Mouse (Mus musculus): Measurements from ENCODE around the gene Vdr.
A peak's percentile ranks its signal among the peaks of the same experiment; 100 is the strongest.

Vdr gene

DNA sequence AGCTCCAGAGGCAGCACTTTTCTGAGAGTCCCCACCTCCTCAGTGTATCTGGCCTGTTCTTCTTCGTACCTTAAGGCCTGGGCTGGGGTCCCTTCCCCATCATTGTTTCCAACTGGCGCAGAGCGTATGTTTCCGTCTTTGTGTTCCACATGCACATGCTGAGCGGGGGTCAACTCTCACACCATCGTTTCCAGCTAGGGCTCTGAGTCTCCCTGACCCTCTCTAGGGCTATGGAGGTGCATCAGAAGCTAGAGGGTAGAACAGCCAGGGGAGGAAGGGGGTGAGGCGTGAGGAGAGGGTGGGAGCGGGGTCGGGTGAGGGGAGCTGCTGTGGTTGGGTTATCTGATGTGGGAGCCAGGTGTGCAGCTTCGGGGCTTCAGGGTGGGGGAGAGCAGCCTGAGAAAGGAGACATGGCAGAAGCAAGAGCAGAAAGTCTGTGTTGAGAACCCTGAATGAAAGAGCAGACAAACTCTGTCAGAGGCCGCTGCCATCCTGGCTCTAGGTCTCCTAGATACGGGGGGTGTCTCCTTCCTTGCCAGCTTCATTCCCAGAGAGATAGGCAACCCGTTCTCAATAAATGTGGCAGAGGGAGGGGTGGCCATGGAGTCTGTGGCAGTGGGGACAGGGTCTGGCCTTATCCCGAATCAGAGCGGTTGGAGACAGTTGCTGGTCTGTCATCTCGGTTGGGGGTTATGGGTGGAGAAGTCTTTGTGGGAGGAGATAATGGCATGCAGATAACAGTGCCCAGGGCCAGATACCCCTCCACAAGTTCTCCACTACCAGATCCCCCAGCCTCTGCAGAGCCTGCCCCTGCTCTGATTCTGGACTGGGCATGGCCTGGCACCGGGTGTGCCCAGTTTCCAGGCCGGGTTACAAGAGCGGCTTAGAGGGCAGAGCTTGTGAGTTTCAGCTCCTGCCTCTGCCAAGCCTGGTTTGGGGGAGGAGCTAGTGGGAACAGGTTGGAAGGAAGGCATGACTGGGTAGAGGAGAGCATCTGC is 66.1 kb downstream of the Vdr start, which contains the start of gene Hdac7:
Gene Hdac7 (minus strand): TSS at position 466 of the 998 bp plus-strand sequence.
- no peak for DNase-seq

DNA sequence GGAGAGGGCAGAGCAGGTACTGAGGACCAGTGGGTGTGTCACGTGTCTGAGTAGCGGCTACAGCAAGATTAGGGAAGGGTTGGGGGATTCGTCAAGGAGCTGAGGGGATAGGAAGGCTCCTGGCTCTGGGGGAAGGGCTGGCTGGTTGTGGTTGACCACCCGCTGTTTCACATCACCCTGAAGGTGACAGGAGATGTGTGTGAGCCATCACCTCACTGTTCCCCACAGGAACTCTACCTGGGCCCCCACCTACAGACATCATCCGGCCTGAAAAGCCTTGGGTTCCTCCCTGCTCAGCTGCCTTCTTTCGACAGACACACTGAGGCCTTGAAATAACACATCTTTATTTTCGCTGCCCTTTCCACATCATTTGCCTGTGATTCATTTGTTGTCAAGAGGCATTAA is 67.2 kb downstream of the Vdr start:
- DNase-seq, result no peak

DNA sequence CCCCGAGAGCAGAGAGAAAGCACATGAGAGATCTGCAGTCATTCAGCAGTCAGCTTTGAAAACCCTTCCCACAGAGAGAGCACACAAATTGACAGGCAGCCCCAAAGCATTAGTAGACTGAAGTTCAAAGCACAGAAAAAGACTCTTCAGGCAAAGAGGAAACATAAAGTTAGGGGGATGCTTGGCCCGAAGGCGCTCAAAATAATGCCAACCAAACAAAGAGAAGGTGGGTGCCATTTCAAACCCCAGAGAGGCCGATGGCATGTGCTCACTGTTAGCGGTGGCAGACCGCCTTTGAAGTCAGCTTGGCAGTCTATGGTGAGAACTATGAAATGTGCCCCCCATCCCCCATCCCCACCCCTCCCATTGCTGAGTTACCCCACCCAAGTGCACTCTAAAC is 68.4 kb downstream of the Vdr start:
- DNase-seq, result no peak

DNA sequence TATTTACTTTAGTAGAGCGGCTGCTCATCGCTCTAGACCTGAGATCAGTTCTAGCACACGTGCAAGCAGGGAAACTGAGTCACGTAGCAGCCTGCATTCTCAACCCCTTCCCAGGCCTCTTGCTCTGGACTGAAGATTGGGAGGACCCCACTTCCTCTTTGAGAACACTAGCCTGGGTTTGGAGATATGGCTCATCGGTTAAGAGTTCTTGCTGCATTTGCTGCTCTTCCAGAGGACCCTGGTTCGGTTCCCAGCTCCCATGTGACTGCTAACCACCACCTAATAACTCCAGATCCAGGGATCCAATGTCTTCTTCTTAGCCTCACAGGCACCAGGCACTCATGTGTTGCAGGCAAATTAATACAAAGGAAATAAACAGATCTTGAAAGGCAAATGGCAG is 69.0 kb downstream of the Vdr start:
- DNase-seq, result no peak

DNA sequence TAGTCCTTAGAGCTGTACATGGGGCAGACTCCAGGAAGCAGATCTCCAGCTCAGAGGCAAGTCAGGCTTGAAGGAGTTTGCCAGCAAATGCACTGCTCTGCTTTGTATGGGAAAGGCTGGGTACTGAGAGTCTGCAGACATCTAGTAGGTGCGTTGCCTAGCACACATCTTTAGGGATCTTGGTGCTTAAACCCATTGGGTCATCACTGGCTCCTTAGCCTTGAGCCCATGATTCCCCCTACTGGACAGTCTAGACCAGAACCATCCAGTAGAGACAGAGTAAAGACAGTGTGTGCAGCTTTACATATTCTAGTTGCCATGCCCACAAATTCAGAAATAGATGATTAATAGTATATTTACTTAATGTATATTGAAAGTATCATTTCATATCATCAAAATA is 69.6 kb downstream of the Vdr start:
- DNase-seq, result no peak

DNA sequence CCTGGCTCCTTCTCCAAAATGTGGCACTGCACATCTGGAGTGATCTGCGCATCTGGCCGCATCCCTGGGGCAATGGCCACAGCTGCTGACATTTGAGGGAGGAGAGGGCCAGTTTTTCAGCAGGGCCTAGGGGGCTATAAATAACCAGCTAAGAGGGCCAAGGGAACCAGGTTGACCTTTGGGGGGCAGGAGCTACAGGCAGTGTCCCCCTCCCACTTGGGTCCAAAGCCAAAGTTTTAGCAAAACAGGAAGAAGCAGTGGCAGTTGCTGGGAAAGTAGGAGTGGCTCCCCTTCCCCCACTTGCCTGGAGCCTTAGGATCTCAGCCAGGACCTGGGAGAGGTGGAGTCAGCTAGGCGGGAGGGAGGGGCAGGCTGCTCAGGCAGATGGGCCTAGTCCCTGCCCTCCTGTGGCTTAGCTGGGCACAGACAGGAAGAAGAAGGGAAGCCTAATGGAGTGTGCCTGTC is 70.4 kb downstream of the Vdr start:
- peak; percentile 57 for DNase-seq

DNA sequence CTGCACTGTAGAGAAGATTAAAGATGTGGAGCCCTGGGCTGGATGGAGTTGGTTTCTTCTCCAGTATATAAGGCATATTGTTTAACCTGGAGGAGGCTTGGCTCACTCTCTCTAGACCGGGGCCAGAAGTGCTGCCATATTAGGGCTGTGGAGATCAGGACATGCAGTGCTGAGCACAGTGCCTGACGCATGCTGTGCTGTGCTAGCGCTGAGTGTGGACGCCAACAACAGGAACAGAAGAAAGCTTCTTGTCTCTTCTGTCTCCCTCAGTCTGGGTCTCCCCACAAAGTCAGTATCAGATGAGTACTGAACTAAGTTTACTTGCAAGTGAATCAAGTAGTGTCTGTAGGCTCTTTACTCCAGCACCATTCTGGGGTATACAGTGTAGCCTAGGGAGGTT is 71.0 kb downstream of the Vdr start:
- DNase-seq, result no peak

DNA sequence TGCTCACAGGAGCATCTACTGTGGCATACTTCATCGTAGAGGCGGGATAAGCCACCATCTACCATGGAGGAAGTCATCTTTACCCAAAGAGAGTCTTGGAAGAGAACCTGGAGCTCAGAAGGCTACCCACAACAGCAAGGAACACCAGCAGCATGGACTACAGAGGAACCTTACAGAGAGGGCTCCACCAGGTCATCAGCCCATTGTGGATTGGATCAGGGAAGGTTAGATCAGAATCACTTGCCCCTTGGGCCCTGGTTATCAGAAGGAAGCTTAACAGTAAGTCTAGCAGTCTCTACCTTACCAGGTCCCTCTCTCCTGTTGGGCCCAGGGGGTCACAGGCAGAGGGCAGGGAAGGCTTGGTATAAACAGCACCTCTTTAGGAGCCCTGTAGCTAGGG is 71.4 kb downstream of the Vdr start:
- no peak for DNase-seq

DNA sequence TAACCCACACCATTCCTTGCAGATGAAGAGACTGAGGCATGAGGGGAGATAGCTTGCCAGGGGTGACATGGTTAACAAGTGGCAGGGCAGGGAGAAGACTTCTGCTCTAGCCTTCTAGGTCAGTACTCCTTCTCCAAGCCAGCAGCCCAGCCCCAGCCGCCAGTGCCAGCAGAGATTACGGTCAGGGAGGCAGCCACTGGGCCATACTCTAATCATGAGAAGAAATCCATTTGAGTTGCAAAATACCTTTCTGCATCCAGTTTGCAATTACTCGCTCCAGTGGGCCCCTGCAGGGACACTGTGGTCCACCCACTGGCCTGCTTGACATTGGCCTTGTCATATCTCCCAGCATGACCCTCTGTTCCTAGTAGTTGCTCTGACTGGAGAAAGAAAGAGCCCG is 72.0 kb downstream of the Vdr start:
- DNase-seq, result peak; percentile 76

DNA sequence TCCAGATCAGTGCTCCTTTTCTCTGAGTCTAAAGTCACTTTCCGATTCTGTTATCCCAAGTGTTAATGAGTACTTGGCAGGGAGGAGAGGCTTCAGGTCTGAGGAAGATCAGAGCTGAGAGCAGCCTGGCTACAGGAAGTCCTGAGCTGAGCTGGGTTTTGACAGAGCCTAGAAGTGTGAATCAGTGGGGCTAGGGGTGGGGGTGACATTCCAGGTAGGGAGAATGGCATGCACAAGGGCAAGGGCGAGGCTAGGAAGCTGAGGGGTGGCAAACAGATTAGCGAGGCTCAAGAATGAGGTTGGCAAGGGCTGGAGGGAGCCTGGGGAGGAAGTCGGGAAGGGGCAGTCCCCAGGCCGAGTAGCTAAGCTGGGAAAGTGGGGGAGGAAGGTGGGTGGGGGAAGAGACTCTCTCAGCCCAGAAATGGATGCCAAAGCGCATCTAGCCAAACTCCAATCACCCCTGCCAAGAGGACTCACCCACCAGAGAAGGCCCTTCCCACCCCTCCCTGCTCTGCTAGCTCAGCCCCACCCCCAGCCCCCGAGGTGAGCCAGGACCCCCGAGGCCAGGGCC is 72.9 kb downstream of the Vdr start:
- peak; percentile 46 for DNase-seq

DNA sequence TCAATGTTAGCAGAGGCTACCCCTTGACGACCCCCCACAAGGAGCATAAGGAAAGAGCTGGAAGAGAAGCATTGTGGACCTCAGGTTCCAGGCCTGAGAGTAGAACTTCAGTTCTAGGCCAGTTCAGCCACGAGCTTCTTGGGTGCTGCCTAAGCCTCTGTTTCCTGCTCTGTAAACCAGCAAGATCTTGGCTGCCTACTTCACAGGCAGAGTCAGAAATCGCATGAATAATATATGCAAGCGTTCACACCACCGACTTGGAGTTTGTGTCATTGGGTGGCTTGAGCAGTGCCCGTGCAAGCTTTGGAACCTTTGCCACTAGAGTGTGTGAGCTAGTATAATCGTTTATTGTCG is 73.6 kb downstream of the Vdr start:
- DNase-seq, result no peak

DNA sequence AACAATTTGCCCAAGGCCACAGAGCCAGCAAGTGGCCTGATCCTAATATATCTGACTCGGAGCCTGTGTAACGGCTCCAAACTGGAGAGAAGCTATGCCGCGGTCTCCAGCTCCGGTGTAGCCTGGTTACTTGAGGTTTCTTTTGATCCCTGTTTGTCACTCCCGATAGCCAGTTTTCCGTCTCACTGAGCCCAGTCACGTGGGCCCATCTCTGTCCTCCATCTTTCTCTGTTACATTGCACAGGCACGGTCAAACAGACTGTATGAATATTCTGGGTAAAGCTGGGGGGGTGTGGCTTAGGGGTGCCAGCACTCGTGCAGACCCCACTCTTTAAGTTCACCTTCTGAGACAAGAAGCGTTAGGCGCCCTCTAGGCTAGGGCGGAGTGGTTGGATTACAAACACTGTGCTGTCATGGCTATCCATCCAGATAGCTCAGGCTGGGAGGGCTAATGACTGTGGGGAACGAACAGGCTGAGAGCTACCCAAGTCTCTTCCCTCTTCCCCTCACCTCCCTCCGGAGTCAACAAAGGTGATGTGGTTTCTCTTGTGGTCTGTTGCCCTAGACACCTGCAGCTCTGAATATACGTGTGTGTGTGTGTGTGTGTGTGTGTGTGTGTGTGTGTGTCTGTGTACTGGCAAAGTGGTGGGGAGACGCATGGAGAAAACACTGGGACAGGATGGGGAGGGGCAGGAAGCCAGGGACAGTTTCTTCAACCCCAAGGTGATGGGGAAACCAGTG is 74.1 kb downstream of the Vdr start:
- DNase-seq, result peak; percentile 54

DNA sequence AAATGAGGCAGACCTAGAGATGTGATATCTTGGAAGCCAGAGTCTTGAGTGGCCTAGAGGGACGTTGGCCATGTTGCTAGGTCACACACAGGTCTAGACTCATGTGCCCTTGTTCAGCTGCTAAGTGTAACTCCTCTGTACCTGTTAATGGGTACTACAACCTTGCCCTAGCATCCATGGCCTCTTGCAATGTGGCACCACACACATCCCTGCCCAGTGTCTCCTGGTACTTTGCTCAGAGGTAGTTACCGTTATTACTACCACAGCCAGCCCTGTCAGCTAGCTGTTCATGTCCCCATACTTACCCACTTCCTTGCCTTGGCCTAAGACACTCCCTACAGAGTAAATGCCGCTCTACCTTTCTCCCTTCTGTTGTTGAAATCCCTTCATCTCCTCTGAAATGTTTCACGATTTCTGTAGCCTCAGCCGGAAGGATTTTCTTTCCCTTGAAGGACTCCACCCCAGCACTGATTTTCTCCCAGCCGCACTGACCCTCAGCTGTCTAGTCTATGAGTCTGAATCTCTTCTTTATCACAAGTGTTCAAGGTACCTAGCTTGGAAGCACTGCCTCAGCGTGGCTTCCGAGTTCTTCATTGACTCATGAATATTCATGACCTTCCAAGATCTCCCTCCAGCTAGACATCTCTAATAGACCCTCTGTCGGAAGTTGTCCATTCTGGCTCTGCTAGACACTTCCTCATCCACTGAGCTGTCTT is 77.5 kb downstream of the Vdr start:
- DNase-seq, result no peak

DNA sequence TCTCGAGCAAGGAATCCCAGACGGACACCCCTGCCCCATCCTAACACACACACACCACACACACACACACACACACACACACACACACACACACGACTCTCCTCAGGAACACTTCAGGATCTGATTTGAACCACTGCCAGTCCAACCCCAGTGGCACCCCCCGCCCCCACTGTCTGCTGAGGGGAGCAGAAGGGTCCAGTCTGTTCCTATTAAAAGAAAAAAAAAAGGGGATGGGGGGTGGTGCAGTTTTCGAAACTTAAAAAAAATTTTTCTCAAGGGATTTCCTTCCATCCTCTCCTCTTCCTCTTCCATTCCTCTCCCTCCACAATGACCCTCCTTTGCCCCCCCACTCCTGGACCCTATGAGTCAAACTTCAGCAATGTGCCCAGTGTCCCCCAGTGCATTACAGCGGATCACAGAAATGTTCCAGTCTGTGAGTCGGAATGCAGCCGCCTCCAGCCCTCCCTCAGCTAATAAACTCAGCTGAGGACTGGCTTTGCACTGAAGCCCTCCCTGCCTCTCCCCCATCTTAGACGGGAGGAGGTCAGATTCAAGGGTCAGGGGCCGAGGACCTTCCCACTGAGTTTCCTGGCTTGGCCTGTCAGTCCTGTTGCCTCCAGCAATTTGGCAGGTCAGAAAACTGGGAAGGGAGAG is 78.3 kb downstream of the Vdr start:
- no peak for DNase-seq

DNA sequence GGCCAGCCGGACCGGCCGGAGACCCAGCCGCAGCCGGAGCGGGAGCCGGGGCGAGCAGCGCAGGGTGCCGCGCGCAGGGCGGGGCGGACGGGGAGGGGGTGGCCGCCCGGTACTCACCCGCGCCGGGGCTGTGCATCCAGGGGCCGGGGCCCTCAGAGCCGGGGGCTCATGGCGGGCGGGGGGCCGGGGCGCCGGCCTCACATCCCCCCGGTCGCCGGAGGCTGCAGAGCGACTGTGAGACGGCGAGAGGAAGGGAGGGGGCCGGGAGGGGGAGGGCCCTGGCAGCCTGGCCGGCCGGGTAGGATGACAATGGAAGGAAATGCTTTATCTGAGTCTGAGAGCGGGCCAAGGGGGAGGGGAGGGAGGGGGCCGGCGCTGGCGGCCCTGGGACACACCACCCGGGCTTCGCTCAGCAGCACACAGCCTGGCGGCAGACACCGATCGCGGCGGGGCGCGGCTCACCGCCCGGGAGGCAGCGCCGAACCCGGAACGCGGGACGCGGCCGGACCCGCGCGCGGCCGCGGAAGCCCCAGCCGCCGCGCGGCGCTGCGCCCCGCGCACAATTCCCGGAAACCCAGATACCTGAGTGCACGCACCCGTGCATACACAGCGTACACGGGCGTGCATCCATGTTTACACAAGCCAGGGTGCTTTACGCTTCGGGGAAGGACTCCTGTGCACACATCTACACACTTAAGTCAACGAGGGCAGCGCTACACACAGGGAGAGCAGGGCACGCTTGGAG is 79.0 kb downstream of the Vdr start:
- peak; percentile 86 for DNase-seq

DNA sequence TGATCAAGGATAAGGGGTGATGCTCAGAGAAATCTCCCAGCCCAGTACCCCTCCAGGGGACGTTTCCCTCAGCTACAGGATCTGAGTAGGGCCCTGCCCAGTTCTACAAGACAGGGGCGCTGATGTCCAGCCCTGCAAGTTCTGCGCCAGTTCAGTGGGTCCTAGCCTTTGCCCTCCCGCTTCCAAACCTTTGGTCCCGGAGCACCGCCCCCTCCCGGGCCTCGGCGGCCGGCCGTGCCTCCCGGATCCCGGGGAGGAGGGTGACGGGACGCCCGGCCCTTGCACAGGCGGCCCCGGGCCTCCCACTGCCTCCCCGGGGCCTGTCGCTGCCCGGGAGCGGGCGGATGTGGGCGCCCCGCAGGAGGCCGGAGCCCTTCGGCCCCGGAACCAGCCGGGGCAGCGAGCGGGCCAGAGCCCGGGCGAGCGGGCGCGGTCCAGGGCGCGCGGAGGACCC is 79.6 kb downstream of the Vdr start:
- peak; percentile 61 for DNase-seq

DNA sequence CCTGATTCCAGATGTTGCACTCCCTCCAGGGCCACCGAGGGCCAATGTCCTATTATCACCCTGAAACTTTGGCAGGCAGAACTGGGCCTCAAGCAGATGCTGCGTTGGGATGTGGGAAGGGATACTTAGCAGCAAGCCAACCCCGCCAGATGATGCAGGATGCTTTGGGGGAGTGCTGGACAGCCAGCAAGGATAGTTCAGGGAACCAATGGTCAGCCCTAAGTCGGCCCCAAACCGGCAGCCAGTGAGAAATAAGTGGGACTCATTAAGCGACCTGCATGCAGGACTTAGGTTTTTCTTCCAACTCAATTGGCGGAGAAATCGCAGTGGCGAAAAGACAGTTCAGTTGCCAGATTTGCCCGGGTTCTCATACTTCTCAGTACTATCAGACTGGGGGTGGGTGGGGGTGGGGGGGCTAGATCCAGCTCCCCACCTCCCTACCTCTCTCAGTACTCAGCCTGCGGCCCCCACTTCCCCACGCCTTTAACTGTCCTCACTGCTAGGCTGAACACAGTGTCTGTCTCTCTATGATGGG is 80.1 kb downstream of the Vdr start:
- peak; percentile 48 for DNase-seq

DNA sequence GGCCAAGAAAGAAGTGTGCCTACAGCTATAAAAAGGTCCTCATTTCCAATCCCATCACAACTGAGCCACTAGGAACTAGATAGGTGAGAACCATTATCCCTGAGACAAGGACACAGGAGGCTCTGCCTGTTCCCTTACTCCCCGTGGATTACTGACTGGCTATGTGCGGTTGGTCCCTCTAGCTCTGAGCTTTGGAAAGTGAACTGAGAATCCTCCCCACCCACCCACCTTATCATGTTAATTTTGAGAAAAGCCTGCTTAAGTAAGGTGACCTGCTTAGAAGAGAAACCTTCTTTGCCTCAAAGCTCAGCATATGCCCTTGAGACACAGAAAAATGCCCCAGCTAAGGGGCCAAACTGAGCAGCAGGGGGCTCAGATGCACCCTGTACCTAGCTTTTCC is 81.0 kb downstream of the Vdr start:
- DNase-seq, result no peak

DNA sequence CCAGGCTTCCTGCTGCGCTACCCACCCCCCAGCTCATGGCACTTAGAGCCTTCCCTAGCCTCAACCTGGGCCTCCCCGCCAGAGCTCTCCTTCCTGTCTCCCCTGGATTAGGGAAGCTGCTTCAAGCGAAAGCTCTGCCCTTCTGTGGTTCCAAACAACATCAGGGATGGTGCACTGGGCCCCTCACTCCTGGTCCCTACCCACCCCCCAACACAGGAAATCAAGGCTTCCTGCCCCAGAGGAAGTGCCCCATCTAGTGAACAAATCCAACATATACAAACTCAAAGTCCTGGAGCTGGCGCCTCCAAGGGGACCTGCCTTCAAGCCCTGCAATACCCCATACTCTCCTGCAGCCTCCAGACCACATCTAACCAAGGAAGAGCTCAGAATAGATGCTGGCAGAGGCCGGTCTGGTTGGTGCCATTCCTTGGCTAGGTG is 81.5 kb downstream of the Vdr start:
- DNase-seq, result no peak

DNA sequence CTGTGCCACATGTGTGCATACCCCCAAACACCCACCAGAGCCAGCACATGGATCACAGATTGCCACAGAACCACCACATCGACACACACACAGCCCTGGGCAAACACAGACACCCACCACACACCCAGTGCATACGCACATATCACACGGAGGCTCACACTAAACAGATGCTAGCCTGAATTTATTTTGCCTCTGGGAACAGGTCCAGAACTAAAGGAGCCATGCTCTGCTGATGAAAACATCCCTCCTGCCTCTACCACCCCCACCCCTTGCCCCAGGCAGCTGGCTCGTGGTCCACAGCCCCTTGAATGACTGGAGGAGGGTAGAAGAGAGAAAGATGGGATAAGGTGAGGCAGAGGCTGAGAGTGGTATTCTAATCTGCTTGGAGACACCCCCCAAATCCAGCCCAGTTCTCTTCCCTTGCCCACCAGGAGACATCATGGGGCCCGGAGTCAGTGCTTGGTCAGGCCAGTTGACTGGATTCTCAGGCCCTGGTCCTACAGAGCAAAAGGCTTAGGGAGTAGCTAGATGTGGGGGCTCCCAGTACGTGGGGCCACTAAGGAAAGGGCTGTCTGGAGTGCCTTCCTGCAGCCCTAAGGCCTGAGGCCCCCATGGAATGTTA is 82.1 kb downstream of the Vdr start:
- no peak for DNase-seq

DNA sequence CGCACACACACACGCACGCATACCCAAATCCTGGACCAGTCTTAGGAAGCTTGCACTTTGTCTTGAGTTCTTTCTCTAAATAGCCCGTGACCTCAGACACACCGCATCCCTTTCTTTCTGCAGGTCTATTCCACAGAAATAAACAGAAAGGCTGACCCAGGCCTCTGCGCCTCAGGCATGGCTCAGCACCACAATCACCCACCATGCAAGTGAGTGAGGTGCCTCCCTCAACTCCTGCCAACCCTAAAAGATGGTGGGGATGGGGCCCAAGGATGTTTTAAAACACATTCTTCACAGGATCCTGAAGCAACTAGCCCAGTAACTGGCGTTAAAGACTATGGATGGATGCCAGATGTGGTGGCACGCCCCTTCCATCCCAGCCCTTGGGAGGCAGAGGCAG is 83.0 kb downstream of the Vdr start:
- DNase-seq, result no peak
